Mouse (Mus musculus) liver, postnatal 0 days (tissue): ENCODE data around the gene Fam189a1.

Experiments
- CTCF ChIP-seq: sonication (generic); IDR thresholded peaks from 2 replicates; pipeline ENCODE4 v1.5.1; 2016; ENCODE audit warnings: antibody characterized with exemption, low read depth
- EP300 ChIP-seq: IDR thresholded peaks from 2 replicates; pipeline ENCODE4 v1.6.1; 2016; ENCODE audit warnings: antibody characterized with exemption, low read depth, mild to moderate bottlenecking

DNA sequence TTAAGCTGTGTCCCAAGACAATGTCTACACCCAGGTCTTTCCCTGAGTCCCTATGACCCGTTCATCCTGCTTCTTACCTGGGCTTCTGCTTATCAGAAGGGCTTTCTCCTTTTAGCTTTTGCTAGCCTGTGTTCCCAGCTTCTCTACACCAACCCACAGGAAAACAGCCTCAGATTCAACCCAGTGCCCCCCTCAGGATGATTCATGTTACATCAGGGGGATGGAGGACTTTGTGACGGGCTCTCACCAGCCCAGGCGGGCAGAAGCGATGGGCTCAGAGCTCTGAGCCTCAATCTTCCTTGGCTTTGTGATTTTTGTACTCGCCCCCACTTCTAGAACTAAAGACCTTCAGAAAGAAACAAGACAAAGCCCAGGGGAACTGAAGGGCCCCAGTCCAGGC lies 335.3 kb downstream of the Fam189a1 start:
- TF ChIP-seq CTCF: no peak
- no peak for TF ChIP-seq EP300
